Mouse (Mus musculus): ENCODE results near the gene Ndufb8. TPM values are rescaled to one million over a fixed set of nuclear protein-coding genes. Genes with fewer than 3 reads are reported as not detected.
A peak's percentile ranks its signal among the peaks of the same experiment; 100 is the strongest.

Gene Ndufb8
- polyA plus RNA-seq (2012; rRNA removed), result 798 and 861 TPM in 2 replicates

DNA sequence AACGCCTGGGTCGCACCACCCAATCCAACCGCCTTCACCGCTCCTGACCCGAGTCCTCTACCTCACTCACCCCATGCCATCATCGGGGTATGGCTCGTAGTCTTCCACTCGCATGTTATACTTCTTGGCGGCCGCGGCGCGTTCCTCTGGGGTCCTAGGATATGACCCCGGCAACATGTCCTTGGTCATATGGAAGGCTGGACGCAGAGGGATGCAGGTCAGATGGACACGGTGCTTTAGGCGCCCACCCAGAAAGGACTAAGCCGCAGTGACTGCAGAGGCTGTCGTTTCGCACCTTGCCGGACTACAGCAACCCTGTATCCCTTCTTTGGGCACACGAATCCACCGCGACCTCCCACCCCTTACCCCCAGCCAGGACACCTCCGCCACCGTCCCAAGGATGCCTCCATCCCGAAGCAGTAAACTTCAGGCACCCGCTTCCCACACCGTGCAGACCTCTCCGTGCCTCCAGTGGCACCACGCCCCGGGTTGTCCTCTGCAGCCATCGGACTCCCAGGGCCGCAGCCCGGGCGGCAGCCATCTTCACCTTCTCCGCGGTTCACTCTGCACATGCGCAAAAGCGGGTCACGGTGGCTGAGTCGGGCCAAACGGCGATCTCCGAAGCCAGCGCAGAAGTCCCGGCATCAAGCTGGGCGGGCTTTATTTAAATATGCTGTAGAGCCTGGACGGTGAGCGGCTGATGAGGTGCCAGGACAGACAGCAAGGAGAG lies at the start of gene Ndufb8:
Gene Ndufb8 (minus strand): TSS at position 580 of the 730 bp plus-strand sequence.
- Histone ChIP-seq H3K4me1 (ENCODE audit: control insufficient read depth, insufficient read depth, low read length) (peaks cover 4% of the 10 kb centered on the region; the same call in 1 of the 2 replicates), H3K27me3 (ENCODE audit: control insufficient read depth, insufficient read depth, low read length) (no peaks in the 10 kb centered on the region), H3K27ac (ENCODE audit: insufficient read depth, low read length) (peak within 1 kb of the TSS; percentile 94), H3K4me3 (replicated peaks; ENCODE audit: insufficient read depth, low read depth, low read length) (peak within 1 kb of the TSS; percentile 90)
- TF ChIP-seq POLR2A (IDR thresholded peaks at IDR 0.05; ENCODE audit: borderline replicate concordance, insufficient read depth, low read length) (peak; percentile 96), CTCF (IDR thresholded peaks at IDR 0.05; ENCODE audit: borderline replicate concordance, insufficient read depth, low read depth, low read length) (no peak)
- under 1% methylated on average over 50 of the region's 50 CpGs for WGBS
- peak; percentile 96 to 98 for DNase-seq

DNA sequence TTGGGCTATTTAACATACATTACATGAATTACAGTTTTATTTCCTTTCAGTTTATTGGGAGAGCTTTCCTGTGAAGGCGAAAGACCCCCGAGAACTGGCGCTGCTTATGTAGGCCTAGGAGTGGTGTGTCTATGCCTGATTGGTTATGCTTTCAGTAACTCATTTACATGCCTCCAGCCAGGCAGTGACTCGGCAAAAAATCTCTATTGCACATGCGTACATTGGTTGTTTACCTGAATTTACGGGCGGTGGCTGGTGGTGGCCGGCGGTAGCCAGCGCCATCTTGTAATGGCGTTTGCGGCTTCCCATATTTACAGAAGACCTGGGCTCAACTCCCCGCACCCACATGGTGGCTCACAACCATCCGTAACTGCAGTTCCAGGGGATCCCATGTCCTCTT lies 38.9 kb upstream of the Ndufb8 start:
- DNase-seq, result no peak
- H3K4me3 ChIP-seq (replicated peaks; ENCODE audit: insufficient read depth, low read depth, low read length), result no peak overlapping the region
- TF ChIP-seq CTCF (IDR thresholded peaks at IDR 0.05; ENCODE audit: borderline replicate concordance, insufficient read depth, low read depth, low read length) (no peak), POLR2A (IDR thresholded peaks at IDR 0.05; ENCODE audit: borderline replicate concordance, insufficient read depth, low read length) (no peak)
- H3K4me1 ChIP-seq (ENCODE audit: control insufficient read depth, insufficient read depth, low read length), result no peaks in the 10 kb centered on the region
- H3K27ac ChIP-seq (ENCODE audit: insufficient read depth, low read length), result no peak overlapping the region
- 93% methylated on average over 14 of the region's 14 CpGs for WGBS
- H3K27me3 ChIP-seq (ENCODE audit: control insufficient read depth, insufficient read depth, low read length), result no peaks in the 10 kb centered on the region; the same call in 1 of the 2 replicates

DNA sequence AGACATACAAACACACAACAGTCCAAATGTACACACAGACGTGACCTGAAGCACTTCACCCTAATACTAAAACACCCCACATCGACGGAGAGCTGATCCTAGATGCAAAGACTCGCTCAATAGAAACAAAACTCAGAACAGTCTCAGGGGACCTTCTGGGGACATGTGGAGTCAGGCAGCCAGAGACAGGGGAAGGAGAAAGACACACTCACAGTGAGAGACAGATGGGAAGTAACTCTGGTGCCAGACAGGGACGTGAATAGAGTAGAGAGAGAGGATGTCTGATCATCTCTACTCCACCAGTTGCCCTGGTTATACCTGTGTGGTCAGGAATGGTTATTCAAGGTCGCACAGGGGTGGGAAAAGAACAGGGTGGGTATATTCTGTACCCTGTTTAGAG lies 36.4 kb upstream of the Ndufb8 start:
- H3K4me1 ChIP-seq (ENCODE audit: control insufficient read depth, insufficient read depth, low read length), result no peaks in the 10 kb centered on the region
- TF ChIP-seq CTCF (IDR thresholded peaks at IDR 0.05; ENCODE audit: borderline replicate concordance, insufficient read depth, low read depth, low read length) (no peak), POLR2A (IDR thresholded peaks at IDR 0.05; ENCODE audit: borderline replicate concordance, insufficient read depth, low read length) (no peak)
- H3K4me3 ChIP-seq (replicated peaks; ENCODE audit: insufficient read depth, low read depth, low read length), result no peak overlapping the region
- WGBS, result 44% methylated on average over 6 of the region's 6 CpGs
- no peak for DNase-seq
- H3K27ac ChIP-seq (ENCODE audit: insufficient read depth, low read length), result no peak overlapping the region
- no peaks in the 10 kb centered on the region for H3K27me3 ChIP-seq (ENCODE audit: control insufficient read depth, insufficient read depth, low read length)

DNA sequence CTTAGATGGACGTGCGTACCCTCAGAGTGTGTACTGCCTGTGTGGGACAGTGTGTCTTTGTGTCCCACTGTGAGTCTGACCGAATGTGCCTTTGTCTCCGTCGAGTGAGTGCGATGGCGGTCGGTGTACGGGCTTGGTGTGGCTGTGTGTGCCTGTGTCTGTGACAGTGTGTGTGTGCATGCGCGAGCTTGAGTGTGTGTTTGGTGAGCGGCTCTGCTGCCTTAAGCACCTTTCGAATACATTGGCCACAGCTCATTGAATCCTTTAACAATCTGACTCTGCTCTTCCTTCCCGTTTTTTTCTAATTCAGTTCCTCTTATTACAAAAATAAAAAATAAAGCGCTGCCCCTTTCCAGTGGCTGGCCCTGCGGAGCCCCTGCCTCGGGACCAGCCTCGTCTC lies 35.8 kb upstream of the Ndufb8 start:
- TF ChIP-seq CTCF (IDR thresholded peaks at IDR 0.05; ENCODE audit: borderline replicate concordance, insufficient read depth, low read depth, low read length) (no peak), POLR2A (IDR thresholded peaks at IDR 0.05; ENCODE audit: borderline replicate concordance, insufficient read depth, low read length) (no peak)
- no peak overlapping the region for H3K27ac ChIP-seq (ENCODE audit: insufficient read depth, low read length)
- WGBS, result 69% methylated on average over 18 of the region's 18 CpGs

DNA sequence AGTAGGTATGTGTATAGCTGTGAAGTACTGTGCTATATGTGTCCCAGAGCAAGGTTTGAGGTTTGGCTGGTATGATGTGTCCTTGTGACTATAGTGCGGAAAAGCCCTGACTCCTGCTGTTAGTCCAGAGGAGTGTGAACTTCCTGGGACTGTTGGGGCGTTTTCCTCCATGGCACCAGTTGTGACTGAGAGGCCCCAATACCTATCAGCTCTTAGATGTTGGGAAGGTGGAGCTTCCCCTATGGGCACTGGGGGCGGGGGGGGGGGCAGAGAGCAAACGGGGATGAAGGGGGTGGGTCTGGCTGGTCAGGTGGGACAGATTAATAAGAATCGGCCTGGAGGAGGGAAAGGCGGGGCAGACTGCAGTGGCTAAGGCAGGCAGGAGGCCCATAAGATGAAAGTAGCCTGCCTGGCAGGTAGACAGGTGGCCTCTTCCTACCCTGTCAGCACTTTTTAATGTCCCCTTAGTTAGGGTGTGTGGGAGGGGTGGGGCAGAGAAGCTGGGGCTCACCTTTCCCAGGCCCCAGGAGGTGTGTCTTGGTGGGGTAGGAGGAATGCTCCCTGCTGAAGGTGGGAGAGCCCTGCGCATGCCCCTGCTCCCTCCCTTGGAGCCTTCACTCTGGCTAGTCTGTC lies 34.5 kb upstream of the Ndufb8 start:
- H3K27me3 ChIP-seq (ENCODE audit: control insufficient read depth, insufficient read depth, low read length), result no peaks in the 10 kb centered on the region
- TF ChIP-seq CTCF (IDR thresholded peaks at IDR 0.05; ENCODE audit: borderline replicate concordance, insufficient read depth, low read depth, low read length) (no peak), POLR2A (IDR thresholded peaks at IDR 0.05; ENCODE audit: borderline replicate concordance, insufficient read depth, low read length) (no peak)
- no peak overlapping the region for H3K4me3 ChIP-seq (replicated peaks; ENCODE audit: insufficient read depth, low read depth, low read length)
- H3K4me1 ChIP-seq (ENCODE audit: control insufficient read depth, insufficient read depth, low read length), result no peaks in the 10 kb centered on the region
- H3K27ac ChIP-seq (ENCODE audit: insufficient read depth, low read length), result no peak overlapping the region
- WGBS, result 51% methylated on average over 7 of the region's 7 CpGs
- DNase-seq, result no peak

More for the DNA sequence above, 35.8 kb upstream of the Ndufb8 start:
- Histone ChIP-seq H3K4me3 (replicated peaks; ENCODE audit: insufficient read depth, low read depth, low read length) (no peak overlapping the region), H3K4me1 (ENCODE audit: control insufficient read depth, insufficient read depth, low read length) (no peaks in the 10 kb centered on the region), H3K27me3 (ENCODE audit: control insufficient read depth, insufficient read depth, low read length) (no peaks in the 10 kb centered on the region)
- DNase-seq, result no peak

DNA sequence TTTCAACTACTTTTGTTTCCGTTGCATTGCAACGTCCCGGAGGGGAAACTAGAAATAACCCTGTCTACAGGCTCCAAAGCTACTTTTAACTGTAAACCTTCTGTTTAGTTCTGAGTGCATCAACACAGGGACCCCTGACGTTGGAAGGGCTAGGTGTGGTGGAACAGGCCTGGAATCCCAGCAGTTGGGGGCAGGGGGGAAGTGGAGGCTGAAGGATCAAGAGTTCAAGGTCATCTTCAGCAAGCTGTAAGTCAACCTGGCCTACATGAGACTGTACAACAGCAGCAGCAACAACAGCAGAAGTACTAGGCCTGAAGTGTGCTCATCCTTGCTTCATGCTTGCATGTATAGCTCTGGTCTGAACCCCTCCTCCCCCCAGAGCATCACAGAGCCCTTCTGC lies 32.8 kb upstream of the Ndufb8 start:
- Histone ChIP-seq H3K4me3 (replicated peaks; ENCODE audit: insufficient read depth, low read depth, low read length) (no peak overlapping the region), H3K27me3 (ENCODE audit: control insufficient read depth, insufficient read depth, low read length) (no peaks in the 10 kb centered on the region), H3K27ac (ENCODE audit: insufficient read depth, low read length) (no peak overlapping the region), H3K4me1 (ENCODE audit: control insufficient read depth, insufficient read depth, low read length) (no peaks in the 10 kb centered on the region)
- WGBS, result 29% methylated on average over 4 of the region's 4 CpGs
- TF ChIP-seq CTCF (IDR thresholded peaks at IDR 0.05; ENCODE audit: borderline replicate concordance, insufficient read depth, low read depth, low read length), result no peak
- TF ChIP-seq POLR2A (IDR thresholded peaks at IDR 0.05; ENCODE audit: borderline replicate concordance, insufficient read depth, low read length), result no peak
- no peak for DNase-seq

DNA sequence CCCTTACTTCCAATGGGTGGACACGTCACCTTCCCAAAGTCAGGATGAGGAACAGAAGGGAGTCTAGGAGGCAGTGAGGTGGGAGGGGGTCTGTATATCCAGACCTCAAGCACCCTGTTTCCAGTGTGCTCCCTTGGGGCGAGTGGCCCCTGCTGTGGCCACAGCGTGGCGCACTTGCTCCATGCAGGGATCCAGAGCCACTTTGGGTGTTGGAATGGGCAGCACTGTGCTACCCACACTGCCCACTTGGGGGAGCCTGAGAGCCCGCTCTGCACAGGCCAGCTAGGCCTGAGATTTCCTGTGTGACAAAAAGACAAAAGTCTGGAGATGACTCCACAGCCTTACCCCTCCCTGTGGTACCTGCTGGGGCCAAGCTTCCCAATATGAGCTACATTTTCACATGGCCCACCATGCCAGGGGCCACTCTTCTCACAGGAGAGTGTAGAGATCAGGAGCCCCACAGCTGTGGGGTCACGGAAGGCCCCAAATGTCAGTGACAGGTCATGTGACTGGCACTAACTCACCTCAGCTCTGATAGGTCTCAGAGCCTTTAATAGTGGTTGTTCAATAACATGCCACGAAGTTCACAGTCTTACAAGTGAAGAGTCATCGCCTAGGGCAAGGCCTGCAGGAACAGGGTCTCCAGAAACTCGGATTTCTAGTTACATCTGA lies 27.5 kb upstream of the Ndufb8 start:
- peak; percentile 79 to 88 for DNase-seq
- H3K27me3 ChIP-seq (ENCODE audit: control insufficient read depth, insufficient read depth, low read length), result no peaks in the 10 kb centered on the region
- peak; percentile 99 for TF ChIP-seq CTCF (IDR thresholded peaks at IDR 0.05; ENCODE audit: borderline replicate concordance, insufficient read depth, low read depth, low read length)
- no peak for TF ChIP-seq POLR2A (IDR thresholded peaks at IDR 0.05; ENCODE audit: borderline replicate concordance, insufficient read depth, low read length)

More for the DNA sequence above, 27.5 kb upstream of the Ndufb8 start:
- no peak overlapping the region for H3K4me3 ChIP-seq (replicated peaks; ENCODE audit: insufficient read depth, low read depth, low read length)
- H3K27ac ChIP-seq (ENCODE audit: insufficient read depth, low read length), result no peak overlapping the region
- 32% methylated on average over 9 of the region's 9 CpGs for WGBS
- H3K4me1 ChIP-seq (ENCODE audit: control insufficient read depth, insufficient read depth, low read length), result no peaks in the 10 kb centered on the region
